Mouse (Mus musculus): ENCODE measurements around the gene Plxna2. TPM values are rescaled to one million over a fixed set of nuclear protein-coding genes. Genes with fewer than 3 reads are reported as not detected.

The Plxna2 gene
- total and polyA plus RNA-seq, 3 experiments: under 0.01 to 0.03 TPM; not detected in 1

DNA sequence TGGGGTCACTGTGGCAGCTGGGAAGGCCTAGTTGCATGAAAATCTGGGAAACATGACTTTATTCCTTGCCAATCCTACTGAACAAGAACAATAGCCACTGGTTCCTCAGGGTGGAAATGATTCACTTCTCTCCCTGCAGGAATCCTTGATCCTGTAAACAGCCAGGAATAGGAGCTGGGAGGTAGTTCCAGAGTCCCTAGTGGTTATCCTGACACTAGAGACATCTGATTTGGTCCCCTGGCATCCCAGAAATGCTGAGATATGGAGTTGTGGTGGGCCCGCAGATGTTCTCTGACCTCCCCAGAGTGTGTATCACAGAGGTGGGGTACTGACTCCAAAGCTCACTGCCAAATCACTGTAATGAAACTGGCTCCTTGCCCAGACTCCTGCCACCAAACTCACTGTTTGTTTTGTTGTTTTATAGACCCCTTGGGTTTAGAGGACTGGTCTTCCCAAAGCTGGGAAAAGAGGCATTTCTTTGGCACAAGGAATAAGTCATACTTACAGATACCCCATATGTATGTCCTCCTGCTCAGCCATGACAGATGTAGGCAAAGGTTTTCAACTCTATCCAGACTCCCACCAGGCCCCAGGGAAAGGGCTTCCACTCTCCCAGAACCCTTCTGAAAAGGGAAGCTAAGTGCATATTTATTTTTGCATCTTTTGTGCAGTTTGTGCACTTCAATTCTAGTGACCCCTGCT lies 40.6 kb downstream of the Plxna2 start:
- Histone ChIP-seq H3K9ac (ENCODE audit: control insufficient read depth, low read depth, low read length, poor library complexity, severe bottlenecking) (no peak overlapping the region), H3K27me3 (ENCODE audit: control insufficient read depth in 1 of 2, insufficient read depth in 2 of 2, low read length in 2 of 2) (no peaks in the 10 kb centered on the region), H3K27ac (ENCODE audit: control insufficient read depth, low read depth, low read length) (no peak overlapping the region), H3K4me3 (ENCODE audit: control insufficient read depth in 1 of 2, insufficient read depth in 1 of 2, low read depth in 2 of 2, low read length in 2 of 2) (no peak overlapping the region), H3K79me2 (ENCODE audit: control insufficient read depth, insufficient read depth, low read length, poor library complexity) (no peaks in the 10 kb centered on the region), H3K36me3 (ENCODE audit: control insufficient read depth in 1 of 2, insufficient read depth in 2 of 2, low read length in 2 of 2) (no peaks in the 10 kb centered on the region), H3K9me3 (replicated peaks; ENCODE audit: insufficient read depth, low read length) (no peaks in the 10 kb centered on the region), H3K4me1 (ENCODE audit: control insufficient read depth in 1 of 2, insufficient read depth in 2 of 2, low read length in 2 of 2) (no peaks in the 10 kb centered on the region)
- DNase-seq (ENCODE audit: low read depth, low spot score): no peak
- no peak for TF ChIP-seq NRF1 (IDR thresholded peaks at IDR 0.05; ENCODE audit: insufficient read depth, low read depth, low read length, poor library complexity, severe bottlenecking)
- no peak for TF ChIP-seq SIN3A (IDR thresholded peaks at IDR 0.05; ENCODE audit: low read length)
- no peak for TF ChIP-seq KAT2A (conservative IDR thresholded peaks at IDR 0.05; ENCODE audit: low read depth, low read length)
- TF ChIP-seq USF2 (IDR thresholded peaks at IDR 0.05; ENCODE audit: borderline replicate concordance in 1 of 2, insufficient read depth in 1 of 2, low read depth in 1 of 2, low read length in 2 of 2): no peak
- TF ChIP-seq USF1 (IDR thresholded peaks at IDR 0.05; ENCODE audit: low read depth, low read length): no peak
- TF ChIP-seq HCFC1 (IDR thresholded peaks at IDR 0.05; ENCODE audit: low read depth, low read length): no peak
- TF ChIP-seq POLR2A (IDR thresholded peaks at IDR 0.05; ENCODE audit: control insufficient read depth in 1 of 2, insufficient read depth in 1 of 2, low read depth in 1 of 2, low read length in 2 of 2, poor library complexity in 1 of 2): no peak
- TF ChIP-seq MAFK (IDR thresholded peaks at IDR 0.05; ENCODE audit: borderline replicate concordance, low read depth, low read length): no peak
- TF ChIP-seq RCOR1 (IDR thresholded peaks at IDR 0.05; ENCODE audit: low read depth, low read length): no peak
- no peak for TF ChIP-seq GABPA (IDR thresholded peaks at IDR 0.05; ENCODE audit: low read depth, low read length)
- TF ChIP-seq BHLHE40 (IDR thresholded peaks at IDR 0.05; ENCODE audit: borderline replicate concordance, low read depth, low read length): no peak
- TF ChIP-seq CHD1 (IDR thresholded peaks at IDR 0.05; ENCODE audit: low read depth, low read length): no peak

DNA sequence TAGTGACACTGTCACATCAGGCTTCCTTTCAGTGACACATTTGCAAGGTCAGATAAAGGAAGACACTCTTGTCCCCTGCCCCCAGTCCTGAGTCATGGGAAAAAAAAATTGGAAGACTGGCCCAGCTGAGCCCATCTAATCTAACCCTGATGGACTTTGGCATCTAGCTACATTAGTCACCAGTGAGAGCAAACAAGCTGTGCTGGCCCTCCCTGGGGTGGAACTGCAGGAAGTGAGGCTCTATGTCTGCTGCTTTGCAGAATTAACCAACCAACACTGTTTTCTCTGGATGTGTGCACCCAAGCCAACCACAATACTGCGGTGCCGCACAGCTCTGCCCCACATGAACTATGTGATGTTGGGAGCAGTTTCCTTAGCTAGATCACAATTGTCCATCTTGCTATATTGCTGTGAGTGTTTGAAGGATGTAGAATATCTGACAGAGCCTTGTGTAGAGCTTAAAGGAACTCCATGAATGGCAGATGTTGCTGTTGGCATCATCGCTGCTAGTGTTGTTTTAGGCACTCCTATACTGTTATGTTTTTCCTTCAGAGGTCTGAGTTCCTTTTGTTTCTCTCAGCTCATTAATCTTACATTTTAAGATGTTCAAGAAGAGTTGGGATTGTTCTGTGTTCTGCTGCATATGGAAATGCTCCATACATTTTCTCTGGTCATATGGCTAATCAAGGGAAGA lies 42.6 kb downstream of the Plxna2 start:
- Histone ChIP-seq H3K4me3 (ENCODE audit: control insufficient read depth in 1 of 2, insufficient read depth in 1 of 2, low read depth in 2 of 2, low read length in 2 of 2) (no peak overlapping the region), H3K4me1 (ENCODE audit: control insufficient read depth in 1 of 2, insufficient read depth in 2 of 2, low read length in 2 of 2) (no peaks in the 10 kb centered on the region), H3K9ac (ENCODE audit: control insufficient read depth, low read depth, low read length, poor library complexity, severe bottlenecking) (no peak overlapping the region), H3K79me2 (ENCODE audit: control insufficient read depth, insufficient read depth, low read length, poor library complexity) (no peaks in the 10 kb centered on the region), H3K27me3 (ENCODE audit: control insufficient read depth in 1 of 2, insufficient read depth in 2 of 2, low read length in 2 of 2) (no peaks in the 10 kb centered on the region), H3K9me3 (replicated peaks; ENCODE audit: insufficient read depth, low read length) (no peaks in the 10 kb centered on the region), H3K36me3 (ENCODE audit: control insufficient read depth in 1 of 2, insufficient read depth in 2 of 2, low read length in 2 of 2) (no peaks in the 10 kb centered on the region), H3K27ac (ENCODE audit: control insufficient read depth, low read depth, low read length) (no peak overlapping the region)
- TF ChIP-seq USF2 (IDR thresholded peaks at IDR 0.05; ENCODE audit: borderline replicate concordance in 1 of 2, insufficient read depth in 1 of 2, low read depth in 1 of 2, low read length in 2 of 2) (no peak), TCF12 (IDR thresholded peaks at IDR 0.05; ENCODE audit: low read depth, low read length) (no peak), ZNF384 (IDR thresholded peaks at IDR 0.05; ENCODE audit: low read depth, low read length) (no peak), NRF1 (IDR thresholded peaks at IDR 0.05; ENCODE audit: insufficient read depth, low read depth, low read length, poor library complexity, severe bottlenecking) (no peak), NELFE (IDR thresholded peaks at IDR 0.05; ENCODE audit: low read depth, low read length) (no peak), MXI1 (IDR thresholded peaks at IDR 0.05; ENCODE audit: low read depth, low read length) (no peak), MEF2A (IDR thresholded peaks at IDR 0.05; ENCODE audit: extremely low read depth, insufficient replicate concordance, low read depth, low read length, poor library complexity, severe bottlenecking) (no peak), MYB (IDR thresholded peaks at IDR 0.05; ENCODE audit: low read depth, low read length) (no peak), RCOR1 (IDR thresholded peaks at IDR 0.05; ENCODE audit: low read depth, low read length) (no peak), E2F4 (IDR thresholded peaks at IDR 0.05; ENCODE audit: borderline replicate concordance, low read depth, low read length) (no peak), ZMIZ1 (IDR thresholded peaks at IDR 0.05; ENCODE audit: low read depth, low read length) (no peak), ETS1 (IDR thresholded peaks at IDR 0.05; ENCODE audit: low read depth, low read length) (no peak)
- no peak for DNase-seq (ENCODE audit: low read depth, low spot score)

Measured in MEL (cell line).